Mouse (Mus musculus) stomach, embryonic 15.5 days (tissue): ENCODE measurements around the gene Alk. TPM values are rescaled to one million over a fixed set of nuclear protein-coding genes. Genes with fewer than 3 reads are reported as not detected.

Source experiments
- ATAC-seq: fragments of 200-750 bp; cut with Nextera tagmentation; 2 replicates; pipeline ENCODE4 v1.8.0; 2017; ENCODE audit warnings: low read depth, moderate number of reproducible peaks, moderate TSS enrichment; ENCODE audit not compliant: insufficient read depth, low FRiP score
- H3K27ac ChIP-seq: fragments of 300-500 bp; sonication (generic); 2 replicates; pipeline ENCODE4 v1.5.1; 2015; ENCODE audit warnings: mild to moderate bottlenecking, inconsistent platforms
- H3K27me3 ChIP-seq: fragments of 300-500 bp; sonication (generic); replicated peaks from 2 replicates; pipeline ENCODE4 v1.6.1; 2015; ENCODE audit warnings: inconsistent platforms
- H3K36me3 ChIP-seq: fragments of 300-500 bp; sonication (generic); 2 replicates; pipeline ENCODE4 v1.6.1; 2015; ENCODE audit warnings: inconsistent platforms
- H3K4me1 ChIP-seq: fragments of 300-500 bp; sonication (generic); 2 replicates; pipeline ENCODE4 v1.6.1; 2015; ENCODE audit warnings: inconsistent platforms
- H3K4me2 ChIP-seq: fragments of 300-500 bp; sonication (generic); 2 replicates; pipeline ENCODE4 v1.6.1; 2015; ENCODE audit warnings: mild to moderate bottlenecking, inconsistent platforms
- H3K4me3 ChIP-seq: fragments of 300-500 bp; sonication (generic); replicated peaks from 2 replicates; pipeline ENCODE4 v1.5.1; 2015; ENCODE audit warnings: inconsistent platforms
- H3K9ac ChIP-seq: fragments of 300-500 bp; sonication (generic); 2 replicates; pipeline ENCODE4 v1.6.1; 2015; ENCODE audit warnings: inconsistent platforms
- H3K9me3 ChIP-seq: fragments of 300-500 bp; sonication (generic); 2 replicates; pipeline ENCODE4 v1.6.1; 2016; ENCODE audit warnings: inconsistent platforms
- WGBS: fragments of 180-500 bp; shearing (Covaris S2); methylation state at CpG from one replicate; pipeline ENCODE4 v1.1.7; 2015; 5-methylcytosine and 5-hydroxymethylcytosine counted together
- polyA plus RNA-seq: library from polyadenylated mRNA; unstranded; fragments of >200 nt; fragmentation: Nextera tagmentation; extraction: Ambion mirVana; gene quantifications from 2 replicates; pipeline ENCODE4 v1.2.1, GENCODE M21; 2015

Alk gene
- polyA plus RNA-seq, 1 experiment from 2014 or later = 1.7 TPM

DNA sequence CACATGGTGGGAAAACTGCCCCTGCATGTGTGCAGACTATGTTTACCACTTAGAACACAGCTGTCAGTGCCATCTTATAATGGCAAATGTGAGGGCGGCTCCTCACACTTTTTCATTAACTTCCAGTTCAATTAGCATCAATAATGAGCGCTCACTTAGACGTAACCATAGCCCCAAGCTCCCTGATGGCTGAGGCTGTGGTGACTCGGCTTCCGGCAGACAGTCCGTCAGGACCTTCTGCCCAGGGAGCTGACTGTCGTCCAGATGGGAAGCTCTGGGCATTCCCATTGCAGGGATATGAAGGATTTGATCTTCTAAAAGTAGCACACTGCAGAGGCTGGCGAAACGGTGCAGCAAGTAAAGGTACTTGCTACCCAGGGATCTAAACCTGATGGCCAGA, 25.1 kb downstream of the Alk start:
- Histone ChIP-seq H3K36me3 (no peaks in the 10 kb centered on the region), H3K4me3 (no peak overlapping the region), H3K9me3 (no peaks in the 10 kb centered on the region), H3K4me2 (no peak overlapping the region), H3K27ac (no peak overlapping the region), H3K27me3 (no peaks in the 10 kb centered on the region), H3K4me1 (no peaks in the 10 kb centered on the region), H3K9ac (no peak overlapping the region)
- 92% methylated on average over 9 of the region's 9 CpGs for WGBS
- ATAC-seq = no peak

GRCm38 (mm10) chr17:72571379-72571778, 33.0 kb downstream of the Alk start:
- Histone ChIP-seq H3K9ac (no peak overlapping the region), H3K9me3 (no peaks in the 10 kb centered on the region), H3K4me3 (no peak overlapping the region), H3K27ac (no peak overlapping the region), H3K4me1 (no peaks in the 10 kb centered on the region), H3K36me3 (no peaks in the 10 kb centered on the region), H3K27me3 (no peaks in the 10 kb centered on the region), H3K4me2 (no peak overlapping the region)
- 68% methylated on average over 2 of the region's 2 CpGs for WGBS
- ATAC-seq = no peak

DNA sequence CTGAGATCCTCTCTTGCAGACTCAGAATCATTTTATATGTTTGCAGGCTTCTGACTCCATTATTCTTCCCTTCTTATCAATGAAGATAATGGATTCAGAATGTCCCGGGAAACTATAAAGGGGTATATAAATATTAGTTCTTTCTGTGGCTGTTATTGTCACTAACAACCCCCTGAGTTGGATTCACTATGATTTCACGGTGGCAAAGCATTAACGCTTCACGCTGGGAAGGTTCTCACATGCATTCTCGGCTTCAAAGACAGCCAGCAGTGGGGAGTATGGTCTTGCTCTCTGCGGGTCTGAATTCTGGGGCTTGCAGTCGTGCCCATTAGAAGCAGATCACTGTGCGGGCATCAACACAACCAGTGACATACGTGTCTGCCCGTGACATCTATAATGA, 34.9 kb downstream of the Alk start:
- H3K36me3 ChIP-seq = no peaks in the 10 kb centered on the region
- H3K9ac ChIP-seq = no peak overlapping the region
- ATAC-seq = no peak
- no peaks in the 10 kb centered on the region for H3K27me3 ChIP-seq
- no peaks in the 10 kb centered on the region for H3K4me1 ChIP-seq
- H3K4me2 ChIP-seq = no peak overlapping the region
- WGBS = 73% methylated on average over 10 of the region's 10 CpGs
- no peak overlapping the region for H3K4me3 ChIP-seq
- no peak overlapping the region for H3K27ac ChIP-seq
- no peaks in the 10 kb centered on the region for H3K9me3 ChIP-seq

DNA sequence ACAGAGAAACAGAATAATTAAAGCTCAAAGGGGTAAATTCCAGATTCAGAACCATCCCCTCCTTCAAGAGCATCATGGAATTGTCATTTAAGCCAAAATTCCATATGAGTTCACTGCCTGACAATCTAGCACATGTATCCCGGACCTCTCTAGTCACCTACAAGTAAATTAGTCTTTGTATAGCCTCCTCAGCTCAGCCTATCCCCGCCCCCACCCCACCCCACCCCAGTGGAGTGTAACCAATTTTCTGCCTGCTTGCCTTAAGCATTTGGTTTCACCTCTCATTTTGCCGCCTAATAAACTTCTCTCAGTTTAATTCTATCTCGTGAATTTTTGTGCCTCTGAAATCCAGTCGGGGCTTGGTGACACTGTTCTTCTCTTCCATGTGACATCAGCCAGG, 41.0 kb downstream of the Alk start:
- WGBS = 73% methylated on average over 5 of the region's 5 CpGs
- H3K9me3 ChIP-seq = no peaks in the 10 kb centered on the region
- no peak for ATAC-seq
- H3K36me3 ChIP-seq = no peaks in the 10 kb centered on the region
- H3K4me3 ChIP-seq = no peak overlapping the region
- H3K9ac ChIP-seq = no peak overlapping the region
- no peak overlapping the region for H3K4me2 ChIP-seq
- H3K27me3 ChIP-seq = no peaks in the 10 kb centered on the region
- no peaks in the 10 kb centered on the region for H3K4me1 ChIP-seq
- no peak overlapping the region for H3K27ac ChIP-seq

- Histone ChIP-seq H3K27ac (no peak overlapping the region), H3K4me1 (no peaks in the 10 kb centered on the region), H3K9ac (no peak overlapping the region), H3K36me3 (no peaks in the 10 kb centered on the region), H3K4me3 (no peak overlapping the region), H3K27me3 (no peaks in the 10 kb centered on the region), H3K9me3 (no peaks in the 10 kb centered on the region), H3K4me2 (no peak overlapping the region)
- no peak for ATAC-seq
- WGBS = 70% methylated on average over 3 of the region's 3 CpGs
These were observed 43.0 kb downstream of the Alk start for GRCm38 (mm10) chr17:72561471-72561870.

GRCm38 (mm10) chr17:72560771-72561170, 43.7 kb downstream of the Alk start:
- H3K27ac ChIP-seq = no peak overlapping the region
- 75% methylated on average over 1 of the region's 1 CpGs for WGBS
- H3K9me3 ChIP-seq = no peaks in the 10 kb centered on the region
- H3K4me3 ChIP-seq = no peak overlapping the region
- no peaks in the 10 kb centered on the region for H3K36me3 ChIP-seq
- no peaks in the 10 kb centered on the region for H3K4me1 ChIP-seq
- H3K9ac ChIP-seq = no peak overlapping the region
- ATAC-seq = no peak
- no peak overlapping the region for H3K4me2 ChIP-seq
- no peaks in the 10 kb centered on the region for H3K27me3 ChIP-seq

GRCm38 (mm10) chr17:72557029-72557735, 47.2 kb downstream of the Alk start:
- 71% methylated on average over 6 of the region's 6 CpGs for WGBS
- Histone ChIP-seq H3K4me2 (no peak overlapping the region), H3K4me1 (no peaks in the 10 kb centered on the region), H3K9ac (no peak overlapping the region), H3K36me3 (no peaks in the 10 kb centered on the region), H3K9me3 (no peaks in the 10 kb centered on the region), H3K27me3 (no peaks in the 10 kb centered on the region), H3K27ac (no peak overlapping the region), H3K4me3 (no peak overlapping the region)
- ATAC-seq = no peak

- no peak for ATAC-seq
- 92% methylated on average over 4 of the region's 4 CpGs for WGBS
- Histone ChIP-seq H3K4me2 (no peak overlapping the region), H3K4me1 (no peaks in the 10 kb centered on the region), H3K9me3 (no peaks in the 10 kb centered on the region), H3K27me3 (no peaks in the 10 kb centered on the region), H3K4me3 (no peak overlapping the region), H3K36me3 (no peaks in the 10 kb centered on the region), H3K27ac (no peak overlapping the region), H3K9ac (no peak overlapping the region)
These were observed 58.2 kb downstream of the Alk start for GRCm38 (mm10) chr17:72546274-72546673.

- H3K4me1 ChIP-seq = no peaks in the 10 kb centered on the region
- no peak overlapping the region for H3K27ac ChIP-seq
- ATAC-seq = no peak
- no peaks in the 10 kb centered on the region for H3K36me3 ChIP-seq
- H3K27me3 ChIP-seq = no peaks in the 10 kb centered on the region
- H3K9me3 ChIP-seq = no peaks in the 10 kb centered on the region
- H3K4me2 ChIP-seq = no peak overlapping the region
- WGBS = 87% methylated on average over 6 of the region's 6 CpGs
- no peak overlapping the region for H3K9ac ChIP-seq
- no peak overlapping the region for H3K4me3 ChIP-seq
These were observed 69.1 kb downstream of the Alk start for GRCm38 (mm10) chr17:72535304-72535703.

DNA sequence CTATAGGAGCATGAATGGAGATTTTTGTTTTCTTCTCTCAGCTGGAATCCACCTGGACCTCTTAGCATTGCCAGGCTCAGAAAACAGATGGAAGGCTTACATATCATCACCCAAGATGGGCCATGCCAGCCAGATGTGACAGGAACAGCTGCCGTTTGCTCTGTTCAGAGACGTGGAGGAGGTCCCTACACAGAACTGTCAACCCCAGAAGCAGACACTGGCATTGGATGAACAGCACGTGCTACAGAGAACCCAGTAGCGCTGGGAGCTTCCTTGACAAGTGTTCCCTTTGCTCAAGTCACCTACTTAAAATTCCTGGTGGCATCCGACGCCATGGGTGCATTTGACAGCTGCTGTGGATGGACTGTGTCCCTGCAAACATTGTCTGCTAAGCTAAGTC, 72.2 kb downstream of the Alk start:
- Histone ChIP-seq H3K9me3 (no peaks in the 10 kb centered on the region), H3K27me3 (no peaks in the 10 kb centered on the region), H3K4me2 (no peak overlapping the region), H3K4me3 (no peak overlapping the region), H3K4me1 (no peaks in the 10 kb centered on the region), H3K36me3 (no peaks in the 10 kb centered on the region), H3K9ac (no peak overlapping the region), H3K27ac (no peak overlapping the region)
- ATAC-seq = no peak
- 69% methylated on average over 6 of the region's 6 CpGs for WGBS

- 90% methylated on average over 8 of the region's 8 CpGs for WGBS
- no peak overlapping the region for H3K4me3 ChIP-seq
- H3K9me3 ChIP-seq = no peaks in the 10 kb centered on the region
- no peak for ATAC-seq
- H3K4me1 ChIP-seq = no peaks in the 10 kb centered on the region
- no peaks in the 10 kb centered on the region for H3K27me3 ChIP-seq
- H3K4me2 ChIP-seq = no peak overlapping the region
- H3K27ac ChIP-seq = no peak overlapping the region
- H3K36me3 ChIP-seq = no peaks in the 10 kb centered on the region
- no peak overlapping the region for H3K9ac ChIP-seq
These were observed 75.9 kb downstream of the Alk start for GRCm38 (mm10) chr17:72528481-72528880.

- Histone ChIP-seq H3K36me3 (no peaks in the 10 kb centered on the region), H3K4me2 (no peak overlapping the region), H3K9ac (no peak overlapping the region), H3K4me1 (no peaks in the 10 kb centered on the region), H3K9me3 (no peaks in the 10 kb centered on the region), H3K4me3 (no peak overlapping the region), H3K27ac (no peak overlapping the region), H3K27me3 (no peaks in the 10 kb centered on the region)
- WGBS = 68% methylated on average over 5 of the region's 5 CpGs
- ATAC-seq = no peak
These were observed 76.9 kb downstream of the Alk start for GRCm38 (mm10) chr17:72527481-72527880.

GRCm38 (mm10) chr17:72526356-72526755, 78.1 kb downstream of the Alk start:
- WGBS = 78% methylated on average over 4 of the region's 4 CpGs
- H3K9me3 ChIP-seq = no peaks in the 10 kb centered on the region
- no peaks in the 10 kb centered on the region for H3K4me1 ChIP-seq
- H3K4me3 ChIP-seq = no peak overlapping the region
- H3K9ac ChIP-seq = no peak overlapping the region
- no peaks in the 10 kb centered on the region for H3K36me3 ChIP-seq
- no peak overlapping the region for H3K27ac ChIP-seq
- ATAC-seq = no peak
- H3K27me3 ChIP-seq = no peaks in the 10 kb centered on the region
- no peak overlapping the region for H3K4me2 ChIP-seq
